Mouse (Mus musculus): Measurements from ENCODE around the gene Tnfaip8l1. TPM values are rescaled to one million over a fixed set of nuclear protein-coding genes. Genes with fewer than 3 reads are reported as not detected.

Gene Tnfaip8l1
- total and polyA plus RNA-seq, 3 experiments: 4.0 to 5.5 TPM; not detected in 1

DNA sequence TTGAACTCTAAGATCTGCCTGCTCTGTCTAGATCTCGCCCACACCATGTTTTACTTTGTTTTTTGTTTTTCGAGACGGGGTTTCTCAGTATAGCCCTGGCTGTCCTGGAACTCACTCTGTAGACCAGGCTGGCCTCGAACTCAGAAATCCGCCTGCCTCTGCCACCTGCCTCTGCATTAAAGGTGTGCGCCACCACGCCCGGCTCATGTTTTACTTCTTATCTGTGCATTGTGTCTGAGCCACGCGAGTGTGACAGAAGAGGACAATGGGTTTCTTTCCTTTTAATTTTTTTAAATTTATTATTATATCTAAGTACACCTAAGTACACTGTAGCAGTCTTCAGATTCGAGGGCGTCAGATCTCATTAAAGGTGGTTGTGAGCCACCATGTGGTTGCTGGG, 57.0 kb downstream of the Tnfaip8l1 start:
- Histone ChIP-seq H3K4me3 (ENCODE audit: control insufficient read depth in 1 of 2, insufficient read depth in 1 of 2, low read depth in 2 of 2, low read length in 2 of 2) (peak overlapping the region; percentile 43 to 98), H3K4me1 (ENCODE audit: control insufficient read depth in 1 of 2, insufficient read depth in 2 of 2, low read length in 2 of 2) (peaks cover 0 to 17% of the 10 kb centered on the region in 2 experiments; a peak in 3 of 4 replicates), H3K27me3 (ENCODE audit: control insufficient read depth in 1 of 2, insufficient read depth in 2 of 2, low read length in 2 of 2) (no peaks in the 10 kb centered on the region; a peak in 1 of 4 replicates), H3K79me2 (ENCODE audit: control insufficient read depth, insufficient read depth, low read length, poor library complexity) (peaks cover 13% of the 10 kb centered on the region), H3K9ac (ENCODE audit: control insufficient read depth, low read depth, low read length, poor library complexity, severe bottlenecking) (peak overlapping the region; percentile 61), H3K27ac (ENCODE audit: control insufficient read depth, low read depth, low read length) (peak overlapping the region; percentile 30), H3K36me3 (ENCODE audit: control insufficient read depth in 1 of 2, insufficient read depth in 2 of 2, low read length in 2 of 2) (peaks cover 0 to 3% of the 10 kb centered on the region in 2 experiments; a peak in 1 of 4 replicates), H3K9me3 (replicated peaks; ENCODE audit: insufficient read depth, low read length) (no peaks in the 10 kb centered on the region)
- TF ChIP-seq MYC (IDR thresholded peaks at IDR 0.05; ENCODE audit: low read depth, low read length): 0 out of 2 replicates have a peak, but pooled peaks have one; percentile 21
- TF ChIP-seq GABPA (IDR thresholded peaks at IDR 0.05; ENCODE audit: low read depth, low read length): no peak
- TF ChIP-seq USF2 (IDR thresholded peaks at IDR 0.05; ENCODE audit: borderline replicate concordance in 1 of 2, insufficient read depth in 1 of 2, low read depth in 1 of 2, low read length in 2 of 2): no peak
- peak; percentile 35; the same call in 1 of the 2 replicates for TF ChIP-seq MAX (IDR thresholded peaks at IDR 0.05; ENCODE audit: low read length)
- no peak for DNase-seq (ENCODE audit: low read depth, low spot score)

- no peaks in the 10 kb centered on the region for H3K9me3 ChIP-seq (replicated peaks; ENCODE audit: insufficient read depth, low read length)
- no peak for DNase-seq (ENCODE audit: low read depth, low spot score)
- H3K27ac ChIP-seq (ENCODE audit: control insufficient read depth, low read depth, low read length): no peak overlapping the region
- H3K4me3 ChIP-seq (ENCODE audit: control insufficient read depth in 1 of 2, insufficient read depth in 1 of 2, low read depth in 2 of 2, low read length in 2 of 2): no peak overlapping the region
- H3K27me3 ChIP-seq (ENCODE audit: control insufficient read depth in 1 of 2, insufficient read depth in 2 of 2, low read length in 2 of 2): no peaks in the 10 kb centered on the region; a peak in 1 of 4 replicates
- no peak overlapping the region for H3K9ac ChIP-seq (ENCODE audit: control insufficient read depth, low read depth, low read length, poor library complexity, severe bottlenecking)
- TF ChIP-seq TBP (IDR thresholded peaks at IDR 0.05; ENCODE audit: low read depth, low read length): no peak
- no peak for TF ChIP-seq USF2 (IDR thresholded peaks at IDR 0.05; ENCODE audit: borderline replicate concordance in 1 of 2, insufficient read depth in 1 of 2, low read depth in 1 of 2, low read length in 2 of 2)
- TF ChIP-seq POLR2AphosphoS2 (IDR thresholded peaks at IDR 0.05; ENCODE audit: low read length): no peak
- TF ChIP-seq GATA1 (IDR thresholded peaks at IDR 0.05; ENCODE audit: low read depth, low read length): no peak
- TF ChIP-seq MAFK (IDR thresholded peaks at IDR 0.05; ENCODE audit: borderline replicate concordance, low read depth, low read length): no peak
- TF ChIP-seq JUND (IDR thresholded peaks at IDR 0.05; ENCODE audit: low read depth, low read length): no peak
- TF ChIP-seq ZMIZ1 (IDR thresholded peaks at IDR 0.05; ENCODE audit: low read depth, low read length): no peak
- TF ChIP-seq SMC3 (IDR thresholded peaks at IDR 0.05; ENCODE audit: low read depth, low read length): no peak
- H3K36me3 ChIP-seq (ENCODE audit: control insufficient read depth in 1 of 2, insufficient read depth in 2 of 2, low read length in 2 of 2): peaks cover 0 to 3% of the 10 kb centered on the region in 2 experiments; a peak in 1 of 4 replicates
- H3K79me2 ChIP-seq (ENCODE audit: control insufficient read depth, insufficient read depth, low read length, poor library complexity): peaks cover 13% of the 10 kb centered on the region
- H3K4me1 ChIP-seq (ENCODE audit: control insufficient read depth in 1 of 2, insufficient read depth in 2 of 2, low read length in 2 of 2): peaks cover 0 to 17% of the 10 kb centered on the region in 2 experiments; a peak in 3 of 4 replicates
These were observed 57.5 kb downstream of the Tnfaip8l1 start for GRCm38 (mm10) chr17:56219805-56220204.

Other genes starting within 250 kb of the Tnfaip8l1 start
- gene Zfp119b, start 213.0 kb upstream of the Tnfaip8l1 start, total RNA-seq (2012; rRNA removed): 1.6 and 2.0 TPM in 2 replicates
- gene Zfp119b, start 213.0 kb upstream of the Tnfaip8l1 start, polyA plus RNA-seq (2012; ENCODE audit: insufficient read depth in 1 of 2, insufficient read length in 2 of 2, low read depth in 1 of 2, low replicate concordance in 2 of 2, missing spikeins in 1 of 2): 1 to 10 TPM in 1 of 2 experiments, not detected in 1; 1.1 TPM
- 0.15 TPM in 1 of 2 replicates, not detected in the other for gene Ebi3, start 209.8 kb upstream of the Tnfaip8l1 start, total RNA-seq (2012; rRNA removed)
- under 1 TPM in 1 of 2 experiments, not detected in 1; 0.86 TPM for gene Ebi3, start 209.8 kb upstream of the Tnfaip8l1 start, polyA plus RNA-seq (2012; ENCODE audit: insufficient read depth in 1 of 2, insufficient read length in 2 of 2, low read depth in 1 of 2, low replicate concordance in 2 of 2, missing spikeins in 1 of 2)
- gene Yju2, start 203.4 kb upstream of the Tnfaip8l1 start, total RNA-seq (2012; rRNA removed): 17.6 and 18.6 TPM in 2 replicates
- gene Yju2, start 203.4 kb upstream of the Tnfaip8l1 start, polyA plus RNA-seq (2012; ENCODE audit: insufficient read depth in 1 of 2, insufficient read length in 2 of 2, low read depth in 1 of 2, low replicate concordance in 2 of 2, missing spikeins in 1 of 2): 10 to 100 TPM; 25.2 to 91.8 TPM
- 0.26 and 0.31 TPM in 2 replicates for gene Shd, start 192.0 kb upstream of the Tnfaip8l1 start, total RNA-seq (2012; rRNA removed)
- under 1 TPM in 1 of 2 experiments, not detected in 1; 0.89 TPM for gene Shd, start 192.0 kb upstream of the Tnfaip8l1 start, polyA plus RNA-seq (2012; ENCODE audit: insufficient read depth in 1 of 2, insufficient read length in 2 of 2, low read depth in 1 of 2, low replicate concordance in 2 of 2, missing spikeins in 1 of 2)
- not detected in 2 replicates for gene Fsd1, start 176.0 kb upstream of the Tnfaip8l1 start, total RNA-seq (2012; rRNA removed)
- not detected for gene Fsd1, start 176.0 kb upstream of the Tnfaip8l1 start, polyA plus RNA-seq (2012; ENCODE audit: insufficient read depth in 1 of 2, insufficient read length in 2 of 2, low read depth in 1 of 2, low replicate concordance in 2 of 2, missing spikeins in 1 of 2)
- 0.08 and 0.10 TPM in 2 replicates for gene Stap2, start 156.9 kb upstream of the Tnfaip8l1 start, total RNA-seq (2012; rRNA removed)
- gene Stap2, start 156.9 kb upstream of the Tnfaip8l1 start, polyA plus RNA-seq (2012; ENCODE audit: insufficient read depth in 1 of 2, insufficient read length in 2 of 2, low read depth in 1 of 2, low replicate concordance in 2 of 2, missing spikeins in 1 of 2): under 1 TPM in 1 of 2 experiments, not detected in 1; 0.08 TPM
- gene Mpnd, start 156.8 kb upstream of the Tnfaip8l1 start, total RNA-seq (2012; rRNA removed): 3.9 and 5.6 TPM in 2 replicates
- gene Mpnd, start 156.8 kb upstream of the Tnfaip8l1 start, polyA plus RNA-seq (2012; ENCODE audit: insufficient read depth in 1 of 2, insufficient read length in 2 of 2, low read depth in 1 of 2, low replicate concordance in 2 of 2, missing spikeins in 1 of 2): 10 to 100 TPM in 1 of 2 experiments, not detected in 1; 18.3 TPM
- gene Sh3gl1, start 125.8 kb upstream of the Tnfaip8l1 start, total RNA-seq (2012; rRNA removed): 36.7 and 41.0 TPM in 2 replicates
- gene Sh3gl1, start 125.8 kb upstream of the Tnfaip8l1 start, polyA plus RNA-seq (2012; ENCODE audit: insufficient read depth in 1 of 2, insufficient read length in 2 of 2, low read depth in 1 of 2, low replicate concordance in 2 of 2, missing spikeins in 1 of 2): 10 to 100 TPM in 1 of 2 experiments, not detected in 1; 78.4 TPM
- gene Chaf1a, start 122.0 kb upstream of the Tnfaip8l1 start, total RNA-seq (2012; rRNA removed): 48.5 and 49.5 TPM in 2 replicates
- gene Chaf1a, start 122.0 kb upstream of the Tnfaip8l1 start, polyA plus RNA-seq (2012; ENCODE audit: insufficient read depth in 1 of 2, insufficient read length in 2 of 2, low read depth in 1 of 2, low replicate concordance in 2 of 2, missing spikeins in 1 of 2): 100 to 1,000 TPM in 1 of 2 experiments, not detected in 1; 116 TPM
- 24.8 and 28.2 TPM in 2 replicates for gene Ubxn6, start 87.4 kb upstream of the Tnfaip8l1 start, total RNA-seq (2012; rRNA removed)
- 10 to 100 TPM in 1 of 2 experiments, not detected in 1; 42.2 TPM for gene Ubxn6, start 87.4 kb upstream of the Tnfaip8l1 start, polyA plus RNA-seq (2012; ENCODE audit: insufficient read depth in 1 of 2, insufficient read length in 2 of 2, low read depth in 1 of 2, low replicate concordance in 2 of 2, missing spikeins in 1 of 2)
- gene Hdgfl2, start 82.8 kb upstream of the Tnfaip8l1 start, total RNA-seq (2012; rRNA removed): 64.2 and 71.9 TPM in 2 replicates
- 100 to 1,000 TPM in 1 of 2 experiments, not detected in 1; 132 TPM for gene Hdgfl2, start 82.8 kb upstream of the Tnfaip8l1 start, polyA plus RNA-seq (2012; ENCODE audit: insufficient read depth in 1 of 2, insufficient read length in 2 of 2, low read depth in 1 of 2, low replicate concordance in 2 of 2, missing spikeins in 1 of 2)
- 0.08 and 0.10 TPM in 2 replicates for gene Plin4, start 52.7 kb upstream of the Tnfaip8l1 start, total RNA-seq (2012; rRNA removed)
- gene Plin4, start 52.7 kb upstream of the Tnfaip8l1 start, polyA plus RNA-seq (2012; ENCODE audit: insufficient read depth in 1 of 2, insufficient read length in 2 of 2, low read depth in 1 of 2, low replicate concordance in 2 of 2, missing spikeins in 1 of 2): under 1 TPM in 1 of 2 experiments, not detected in 1; 0.07 TPM
- not detected in 2 replicates for gene Plin5, start 44.9 kb upstream of the Tnfaip8l1 start, total RNA-seq (2012; rRNA removed)
- gene Plin5, start 44.9 kb upstream of the Tnfaip8l1 start, polyA plus RNA-seq (2012; ENCODE audit: insufficient read depth in 1 of 2, insufficient read length in 2 of 2, low read depth in 1 of 2, low replicate concordance in 2 of 2, missing spikeins in 1 of 2): not detected
- not detected in 2 replicates for gene Lrg1, start 40.5 kb upstream of the Tnfaip8l1 start, total RNA-seq (2012; rRNA removed)
- not detected for gene Lrg1, start 40.5 kb upstream of the Tnfaip8l1 start, polyA plus RNA-seq (2012; ENCODE audit: insufficient read depth in 1 of 2, insufficient read length in 2 of 2, low read depth in 1 of 2, low replicate concordance in 2 of 2, missing spikeins in 1 of 2)
- 7.0 and 7.7 TPM in 2 replicates for gene Sema6b, start 22.1 kb upstream of the Tnfaip8l1 start, total RNA-seq (2012; rRNA removed)
- gene Sema6b, start 22.1 kb upstream of the Tnfaip8l1 start, polyA plus RNA-seq (2012; ENCODE audit: insufficient read depth in 1 of 2, insufficient read length in 2 of 2, low read depth in 1 of 2, low replicate concordance in 2 of 2, missing spikeins in 1 of 2): 10 to 100 TPM in 1 of 2 experiments, not detected in 1; 16.8 TPM
- 112 and 137 TPM in 2 replicates for gene Mydgf, start 21.4 kb downstream of the Tnfaip8l1 start, total RNA-seq (2012; rRNA removed)
- gene Mydgf, start 21.4 kb downstream of the Tnfaip8l1 start, polyA plus RNA-seq (2012; ENCODE audit: insufficient read depth in 1 of 2, insufficient read length in 2 of 2, low read depth in 1 of 2, low replicate concordance in 2 of 2, missing spikeins in 1 of 2): 100 to 1,000 TPM in 1 of 2 experiments, not detected in 1; 117 TPM
- gene Dpp9, start 56.4 kb downstream of the Tnfaip8l1 start, total RNA-seq (2012; rRNA removed): 34.3 and 36.3 TPM in 2 replicates
- gene Dpp9, start 56.4 kb downstream of the Tnfaip8l1 start, polyA plus RNA-seq (2012; ENCODE audit: insufficient read depth in 1 of 2, insufficient read length in 2 of 2, low read depth in 1 of 2, low replicate concordance in 2 of 2, missing spikeins in 1 of 2): 10 to 100 TPM in 1 of 2 experiments, not detected in 1; 67.2 TPM
- gene Fem1a, start 94.3 kb downstream of the Tnfaip8l1 start, total RNA-seq (2012; rRNA removed): 16.2 and 21.5 TPM in 2 replicates
- 10 to 100 TPM in 1 of 2 experiments, not detected in 1; 17.1 TPM for gene Fem1a, start 94.3 kb downstream of the Tnfaip8l1 start, polyA plus RNA-seq (2012; ENCODE audit: insufficient read depth in 1 of 2, insufficient read length in 2 of 2, low read depth in 1 of 2, low replicate concordance in 2 of 2, missing spikeins in 1 of 2)
- gene Ticam1, start 114.3 kb downstream of the Tnfaip8l1 start, total RNA-seq (2012; rRNA removed): 3.5 and 4.6 TPM in 2 replicates
- 1 to 10 TPM in 1 of 2 experiments, not detected in 1; 8.7 TPM for gene Ticam1, start 114.3 kb downstream of the Tnfaip8l1 start, polyA plus RNA-seq (2012; ENCODE audit: insufficient read depth in 1 of 2, insufficient read length in 2 of 2, low read depth in 1 of 2, low replicate concordance in 2 of 2, missing spikeins in 1 of 2)
- gene Plin3, start 130.4 kb downstream of the Tnfaip8l1 start, total RNA-seq (2012; rRNA removed): 6.6 and 7.6 TPM in 2 replicates
- gene Plin3, start 130.4 kb downstream of the Tnfaip8l1 start, polyA plus RNA-seq (2012; ENCODE audit: insufficient read depth in 1 of 2, insufficient read length in 2 of 2, low read depth in 1 of 2, low replicate concordance in 2 of 2, missing spikeins in 1 of 2): 10 to 100 TPM in 1 of 2 experiments, not detected in 1; 13.1 TPM
- not detected in 2 replicates for gene Arrdc5, start 137.8 kb downstream of the Tnfaip8l1 start, total RNA-seq (2012; rRNA removed)
- gene Arrdc5, start 137.8 kb downstream of the Tnfaip8l1 start, polyA plus RNA-seq (2012; ENCODE audit: insufficient read depth in 1 of 2, insufficient read length in 2 of 2, low read depth in 1 of 2, low replicate concordance in 2 of 2, missing spikeins in 1 of 2): not detected
- gene Uhrf1, start 140.8 kb downstream of the Tnfaip8l1 start, total RNA-seq (2012; rRNA removed): 185 and 201 TPM in 2 replicates
- 100 to 1,000 TPM; 115 to 133 TPM for gene Uhrf1, start 140.8 kb downstream of the Tnfaip8l1 start, polyA plus RNA-seq (2012; ENCODE audit: insufficient read depth in 1 of 2, insufficient read length in 2 of 2, low read depth in 1 of 2, low replicate concordance in 2 of 2, missing spikeins in 1 of 2)
- 9.1 and 12.5 TPM in 2 replicates for gene Kdm4b, start 163.6 kb downstream of the Tnfaip8l1 start, total RNA-seq (2012; rRNA removed)
- 10 to 100 TPM in 1 of 2 experiments, not detected in 1; 27.5 TPM for gene Kdm4b, start 163.6 kb downstream of the Tnfaip8l1 start, polyA plus RNA-seq (2012; ENCODE audit: insufficient read depth in 1 of 2, insufficient read length in 2 of 2, low read depth in 1 of 2, low replicate concordance in 2 of 2, missing spikeins in 1 of 2)